Mouse (Mus musculus): Measurements from ENCODE around the gene Gm42372. TPM values are rescaled to one million over a fixed set of nuclear protein-coding genes. Genes with fewer than 3 reads are reported as not detected.
A peak's percentile ranks its signal among the peaks of the same experiment; 100 is the strongest.

Gene Gm42372
- polyA plus RNA-seq, 1 experiment from 2014 or later, result 0.03 TPM

DNA sequence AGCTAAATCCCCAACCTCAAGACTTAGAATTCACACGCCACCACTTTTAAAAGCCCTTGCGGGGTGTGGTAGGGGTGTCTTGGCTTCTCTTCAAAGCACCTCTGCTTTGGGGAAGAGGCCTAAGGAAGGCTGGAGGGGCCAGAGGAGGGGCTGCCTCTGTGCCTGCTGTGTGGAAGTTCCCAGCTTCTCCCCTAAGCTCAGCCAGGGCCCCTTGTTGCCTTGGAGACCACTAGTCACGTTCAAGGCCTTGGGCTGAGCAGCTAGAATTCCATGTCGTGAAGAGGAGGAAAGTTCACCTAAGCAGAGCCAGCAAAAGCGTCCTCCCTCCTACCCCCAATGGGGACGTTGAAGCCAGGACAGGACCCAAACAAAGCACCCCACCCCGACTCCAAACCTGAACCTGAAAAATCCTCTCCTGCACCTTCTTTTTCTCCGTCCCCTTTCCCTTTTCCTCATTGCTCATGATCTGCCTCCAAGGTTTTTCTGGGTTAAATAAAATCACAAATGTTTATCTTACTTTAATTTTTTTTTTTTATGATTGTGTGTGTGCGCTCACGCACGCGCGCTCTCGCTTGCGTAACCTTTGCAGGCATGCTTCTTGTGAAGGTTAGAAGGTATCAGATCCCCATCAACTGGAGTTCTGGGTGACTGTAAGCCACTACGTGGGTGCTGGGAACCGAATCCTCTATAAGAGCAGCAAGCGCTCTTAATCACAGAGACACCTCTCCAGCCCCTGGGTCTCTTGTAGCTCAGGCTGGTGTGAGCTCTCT is 9.0 kb downstream of the Gm42372 start:
- TF ChIP-seq CTCF (IDR thresholded peaks at IDR 0.05), result no peak
- ChIA-PET CTCF (interaction anchor here (0.8 kb wide), 1 partner anchor 10 kb away, joined by 3 read pairs; no protein-coding TSS in a partner anchor), POLR2A (no interaction called here)
- H3K27me3 ChIP-seq, result peaks cover 4% of the 10 kb centered on the region
- ATAC-seq (no peak), DNase-seq (ENCODE audit: low read depth, low spot score) (no peak)
- in situ Hi-C loops (cut with MboI; ENCODE audit: low pct_unique_long_range_greater_than_20kb), result no loop called here

DNA sequence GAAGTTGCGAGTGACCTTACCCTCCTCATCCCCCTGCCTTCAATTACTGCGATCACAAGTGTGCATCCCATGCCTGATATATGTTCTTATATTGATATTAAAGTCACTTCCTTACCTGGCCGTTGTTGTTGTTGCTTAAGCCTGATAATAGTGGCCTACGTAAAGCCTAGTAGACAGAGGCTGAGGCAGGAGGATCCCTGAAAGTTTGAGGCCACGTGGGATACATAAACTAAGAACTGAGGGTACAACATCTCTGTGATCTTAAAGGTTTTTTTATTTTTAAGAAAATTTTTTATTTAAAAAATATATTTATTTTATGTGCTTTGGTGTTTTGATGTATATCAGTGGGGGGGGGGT is 9.5 kb downstream of the Gm42372 start, which contains the start of gene Ccdc8:
Gene Ccdc8, plus strand, starts transcription at position 258 of the 357 bp plus-strand sequence.
- DNase-seq (ENCODE audit: low read depth, low spot score) (no peak), ATAC-seq (no peak)
- H3K27me3 ChIP-seq, result peaks cover 4% of the 10 kb centered on the region

DNA sequence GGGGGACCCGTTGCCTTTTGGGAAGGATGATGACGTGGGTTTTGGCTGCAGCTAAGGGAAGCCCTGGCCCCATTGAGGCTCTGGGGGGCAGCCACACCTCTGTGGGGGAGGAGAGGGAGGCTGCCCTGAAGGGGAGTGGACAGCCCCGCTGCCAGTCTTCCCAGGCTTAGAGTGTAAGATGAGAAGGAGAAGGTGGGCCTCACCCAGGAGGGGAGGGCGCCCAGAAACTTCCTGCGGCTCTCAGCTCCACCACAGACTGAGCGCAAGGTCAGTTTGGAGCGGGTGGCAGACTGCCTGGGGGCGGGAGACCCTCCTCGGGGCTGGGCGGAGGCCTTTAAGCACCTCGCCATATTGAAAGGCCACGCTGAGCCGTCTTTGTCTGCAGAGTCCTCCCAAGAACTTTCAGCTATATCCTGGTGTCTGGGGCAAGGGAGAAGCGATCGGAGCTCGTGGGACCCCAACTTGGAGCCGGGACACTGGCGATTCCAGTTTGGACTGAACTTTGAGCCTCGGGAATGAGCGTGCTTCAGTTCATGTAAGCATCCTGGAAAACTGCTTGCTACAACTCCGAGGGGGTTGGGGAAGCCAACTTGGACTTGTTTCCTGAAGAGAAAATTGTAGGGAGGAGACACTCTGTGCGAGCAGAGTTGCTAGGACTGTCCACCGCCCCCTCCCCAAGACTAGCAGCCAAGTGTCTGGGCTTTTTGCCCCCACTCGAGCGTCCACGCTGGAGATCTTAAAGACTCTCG is 10.9 kb downstream of the Gm42372 start:
- POLR2A ChIA-PET, result interaction anchor here (0.8 kb wide), 1 partner anchor 60 kb away, joined by 3 read pairs; no protein-coding TSS in a partner anchor

More for the DNA sequence above, 9.5 kb downstream of the Gm42372 start, which contains the start of gene Ccdc8:
- no peak for TF ChIP-seq CTCF (IDR thresholded peaks at IDR 0.05)
- CTCF ChIA-PET, result no interaction called here
- in situ Hi-C loops (cut with MboI; ENCODE audit: low pct_unique_long_range_greater_than_20kb), result no loop called here
- POLR2A ChIA-PET, result no interaction called here

DNA sequence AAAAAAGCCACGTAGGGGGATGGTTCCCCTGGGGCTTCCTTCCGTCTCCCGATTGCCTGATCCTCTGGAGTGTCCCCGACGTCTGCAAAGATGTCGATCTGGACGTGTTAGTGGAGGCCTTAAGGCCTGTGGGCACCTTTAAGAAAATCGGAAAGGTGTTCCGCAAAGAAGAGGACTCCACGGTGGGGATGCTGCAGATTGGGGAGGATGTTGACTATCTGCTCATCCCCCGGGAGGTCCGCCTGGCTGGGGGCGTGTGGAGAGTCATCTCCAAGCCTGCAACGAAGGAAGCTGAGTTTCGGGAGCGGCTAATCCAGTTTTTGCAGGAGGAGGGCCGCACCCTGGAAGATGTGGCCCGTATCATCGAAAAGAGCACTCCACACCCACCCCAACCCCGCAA is 11.5 kb downstream of the Gm42372 start:
- no peak for ATAC-seq
- no peak for TF ChIP-seq CTCF (IDR thresholded peaks at IDR 0.05)
- ChIA-PET CTCF (interaction anchor here (0.9 to 1.2 kb wide), 3 partner anchors 8 to 63 kb away, joined by 3 to 5 read pairs (median 3); no protein-coding TSS in a partner anchor), POLR2A (interaction anchor here (0.8 kb wide), 1 partner anchor 60 kb away, joined by 3 read pairs; no protein-coding TSS in a partner anchor)
- in situ Hi-C loops (cut with MboI; ENCODE audit: low pct_unique_long_range_greater_than_20kb), result no loop called here
- DNase-seq (ENCODE audit: low read depth, low spot score), result no peak
- H3K27me3 ChIP-seq, result peaks cover 4% of the 10 kb centered on the region

More for the DNA sequence above, 10.9 kb downstream of the Gm42372 start:
- TF ChIP-seq CTCF (IDR thresholded peaks at IDR 0.05), result no peak
- H3K27me3 ChIP-seq, result peaks cover 4% of the 10 kb centered on the region
- in situ Hi-C loops (cut with MboI; ENCODE audit: low pct_unique_long_range_greater_than_20kb), result no loop called here
- no peak for ATAC-seq
- CTCF ChIA-PET, result interaction anchor here (0.9 kb wide), 1 partner anchor 42 kb away, joined by 3 read pairs; no protein-coding TSS in a partner anchor
- no peak for DNase-seq (ENCODE audit: low read depth, low spot score)

DNA sequence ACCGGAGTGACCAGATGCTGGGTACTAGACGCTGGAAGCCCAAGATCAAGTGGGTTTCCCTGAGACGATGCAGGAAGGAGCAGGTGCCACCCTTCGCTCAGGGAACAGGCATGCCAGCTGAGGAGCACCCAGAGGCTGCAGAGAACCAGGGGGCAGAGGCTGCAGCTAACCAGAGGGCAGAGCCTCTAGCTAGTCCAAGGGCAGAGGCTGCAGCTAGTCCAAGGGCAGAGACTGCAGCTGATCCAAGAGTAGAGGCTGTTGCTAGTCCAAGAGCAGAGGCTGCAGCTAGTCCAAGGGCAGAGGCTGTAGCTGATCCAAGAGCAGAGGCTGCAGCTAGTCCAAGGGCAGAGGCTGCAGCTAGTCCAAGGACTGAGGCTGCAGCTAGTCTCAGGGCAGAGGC is 12.5 kb downstream of the Gm42372 start:
- in situ Hi-C loops (cut with MboI; ENCODE audit: low pct_unique_long_range_greater_than_20kb), result no loop called here
- ChIA-PET CTCF (interaction anchor here (0.9 to 1.2 kb wide), 3 partner anchors 9 to 64 kb away, joined by 3 to 5 read pairs (median 3); no protein-coding TSS in a partner anchor), POLR2A (no interaction called here)
- no peak for DNase-seq (ENCODE audit: low read depth, low spot score)
- ATAC-seq, result no peak
- H3K27me3 ChIP-seq, result no peaks in the 10 kb centered on the region
- no peak for TF ChIP-seq CTCF (IDR thresholded peaks at IDR 0.05)

DNA sequence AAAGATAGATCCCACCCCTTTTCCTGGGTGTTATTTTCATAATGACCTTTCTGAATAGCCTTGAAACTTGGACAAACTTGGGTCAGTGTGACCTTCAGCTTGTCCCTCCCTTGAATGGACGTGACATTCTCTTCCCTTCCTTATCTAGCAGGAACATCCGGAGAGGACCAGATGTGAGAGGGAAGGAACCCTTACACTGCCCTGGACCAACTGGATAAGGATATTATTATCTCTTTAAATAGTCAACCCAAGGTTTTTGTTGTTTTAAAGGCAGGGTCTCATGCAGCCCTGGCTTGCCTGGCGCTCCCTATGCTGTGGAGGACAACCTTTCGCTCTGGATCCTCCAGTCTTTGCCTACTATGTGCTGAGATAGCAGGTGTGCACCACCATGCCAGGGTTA is 16.3 kb downstream of the Gm42372 start:
- no peaks in the 10 kb centered on the region for H3K27me3 ChIP-seq
- ATAC-seq (no peak), DNase-seq (ENCODE audit: low read depth, low spot score) (no peak)
- in situ Hi-C loops (cut with MboI; ENCODE audit: low pct_unique_long_range_greater_than_20kb), result no loop called here
- ChIA-PET POLR2A (no interaction called here), CTCF (interaction anchor here (1.0 to 6.8 kb wide), 6 partner anchors 11 to 67 kb away, joined by 3 to 44 read pairs (median 9); no protein-coding TSS in a partner anchor)
- no peak for TF ChIP-seq CTCF (IDR thresholded peaks at IDR 0.05)

DNA sequence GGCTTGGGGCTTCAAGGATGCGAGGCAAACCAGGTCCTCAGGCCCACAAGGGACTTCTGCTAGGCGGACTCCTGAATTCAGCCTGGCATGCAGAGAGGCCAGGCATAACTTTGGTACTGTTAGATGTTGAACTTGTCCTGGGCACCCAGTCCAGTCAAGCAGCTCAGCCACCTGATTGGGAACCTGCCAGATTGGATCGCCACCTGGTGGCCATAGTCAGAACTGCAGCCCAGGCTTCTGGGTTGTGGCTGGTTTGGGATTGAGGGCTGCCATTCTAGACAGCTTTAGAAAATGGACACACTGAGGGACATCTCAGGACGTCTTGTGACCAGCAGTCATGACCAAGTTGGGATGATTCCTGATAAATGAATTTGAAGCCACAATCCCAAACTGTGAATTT is 16.8 kb downstream of the Gm42372 start:
- ATAC-seq (peak; percentile 19), DNase-seq (ENCODE audit: low read depth, low spot score) (no peak)
- TF ChIP-seq CTCF (IDR thresholded peaks at IDR 0.05), result peak; percentile 87
- CTCF ChIA-PET, result interaction anchor here (1.0 to 6.8 kb wide), 8 partner anchors 10 to 68 kb away, joined by 3 to 44 read pairs (median 9); no protein-coding TSS in a partner anchor
- no peaks in the 10 kb centered on the region for H3K27me3 ChIP-seq
- POLR2A ChIA-PET, result no interaction called here
- in situ Hi-C loops (cut with MboI; ENCODE audit: low pct_unique_long_range_greater_than_20kb), result loop anchor here (5.0 kb wide), 2 partner anchors 47 to 68 kb away; no protein-coding TSS in a partner anchor

DNA sequence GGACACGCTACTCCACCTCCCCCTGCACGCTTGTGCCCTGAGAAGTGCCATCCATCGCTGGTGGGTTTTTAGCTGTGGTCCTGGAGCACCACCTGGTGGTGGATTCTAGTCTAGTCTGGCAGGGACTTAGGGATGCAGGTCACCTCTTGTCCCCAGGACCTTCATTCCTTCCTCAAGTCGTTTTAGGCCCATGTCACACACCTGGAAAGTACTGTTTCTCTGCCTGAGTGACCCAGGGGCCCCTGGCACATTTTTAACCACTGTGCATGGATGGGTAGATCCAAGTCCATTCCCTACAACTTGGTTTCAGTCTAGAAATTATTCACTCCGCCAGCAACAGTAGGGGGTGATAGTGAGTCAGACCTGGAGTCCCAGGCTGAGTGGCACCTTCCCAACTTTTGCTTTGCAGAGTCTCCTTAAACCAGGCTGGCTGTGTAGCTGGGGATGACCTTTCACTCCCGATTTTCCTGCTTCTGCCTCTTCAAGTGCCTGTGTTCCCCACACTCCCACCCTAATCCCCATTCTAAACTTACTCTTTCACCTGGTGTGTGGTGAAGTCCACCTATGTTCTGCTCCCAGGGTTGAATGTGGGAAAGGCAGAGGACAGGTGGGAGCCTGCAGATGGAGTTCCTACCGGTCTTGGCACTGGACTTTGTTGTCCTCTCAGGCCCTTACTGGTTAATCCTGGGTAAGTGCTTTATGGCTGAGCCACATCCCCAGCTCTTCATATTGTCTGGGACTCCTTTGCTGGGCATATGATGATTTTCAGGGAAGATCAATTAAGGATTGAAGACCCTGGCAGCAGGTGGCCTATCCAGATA is 19.7 kb downstream of the Gm42372 start:
- H3K27me3 ChIP-seq, result no peaks in the 10 kb centered on the region
- ChIA-PET CTCF (interaction anchor here (0.6 to 6.8 kb wide), 19 partner anchors 10 to 83 kb away, joined by 3 to 44 read pairs (median 4); no protein-coding TSS in a partner anchor), POLR2A (no interaction called here)
- DNase-seq (ENCODE audit: low read depth, low spot score) (peak; percentile 33), ATAC-seq (peak; percentile 71)
- TF ChIP-seq CTCF (IDR thresholded peaks at IDR 0.05), result peak; percentile 83
- in situ Hi-C loops (cut with MboI; ENCODE audit: low pct_unique_long_range_greater_than_20kb), result loop anchor here (5.0 kb wide), 2 partner anchors 50 to 65 kb away; no protein-coding TSS in a partner anchor

DNA sequence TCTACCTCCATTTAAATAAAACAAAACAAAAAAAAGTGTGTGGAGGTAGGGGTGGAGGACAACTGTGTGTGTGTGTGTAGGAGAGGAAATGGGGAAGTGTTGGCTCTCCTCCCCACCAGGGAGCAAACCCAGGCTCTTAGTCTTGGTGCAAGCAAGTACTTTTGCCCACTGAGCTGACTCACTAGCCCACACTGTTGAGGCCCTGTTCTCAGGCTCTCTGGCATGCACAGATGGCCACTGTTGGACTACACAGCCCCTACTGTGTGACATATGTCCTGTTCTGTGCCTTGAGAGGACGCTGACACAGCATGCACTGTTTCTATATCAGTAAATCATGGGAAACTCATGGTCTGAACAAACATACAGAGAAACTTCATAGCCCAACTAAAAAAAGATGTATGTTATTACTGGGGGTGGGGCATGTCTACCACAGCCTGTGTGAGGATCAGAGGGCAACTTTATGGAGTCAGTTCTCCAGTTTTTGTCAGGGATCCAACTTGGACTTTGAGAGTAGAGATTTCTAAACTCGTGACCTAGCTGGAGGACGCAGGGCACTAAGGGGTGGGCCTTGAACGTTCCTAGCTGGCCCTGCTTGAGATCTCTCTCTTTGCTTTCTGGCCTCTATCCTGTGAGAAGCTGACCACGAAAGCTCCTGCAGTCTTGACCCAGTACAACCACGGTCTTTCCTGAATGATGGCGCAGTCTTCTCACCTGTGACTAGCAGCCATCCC is 20.5 kb downstream of the Gm42372 start:
- H3K27me3 ChIP-seq, result no peaks in the 10 kb centered on the region
- in situ Hi-C loops (cut with MboI; ENCODE audit: low pct_unique_long_range_greater_than_20kb), result loop anchor here (5.0 kb wide), 2 partner anchors 51 to 64 kb away; no protein-coding TSS in a partner anchor
- DNase-seq (ENCODE audit: low read depth, low spot score) (no peak), ATAC-seq (no peak)
- TF ChIP-seq CTCF (IDR thresholded peaks at IDR 0.05), result no peak
- POLR2A ChIA-PET, result no interaction called here
- CTCF ChIA-PET, result interaction anchor here (0.6 to 6.8 kb wide), 14 partner anchors 10 to 84 kb away, joined by 3 to 44 read pairs (median 4); no protein-coding TSS in a partner anchor

All from Patski (cell line).